Mouse (Mus musculus): ENCODE measurements around the gene Serpinb9c.

Serpinb9c gene

GRCm38 (mm10) chr13:33159642-33160041 lies at the start of gene Serpinb9c:
Gene Serpinb9c, minus strand, starts transcription at chr13:33159742.
- no peak for DNase-seq (ENCODE audit: inconsistent age in 2 of 2, low spot score in 1 of 2)

GRCm38 (mm10) chr13:33199740-33200139 lies 40.2 kb upstream of the Serpinb9c start:
- peak in 1 of 2 experiments; percentile 54 for DNase-seq (ENCODE audit: inconsistent age in 2 of 2, low spot score in 1 of 2)

GRCm38 (mm10) chr13:33192659-33193058 lies 33.1 kb upstream of the Serpinb9c start, which contains the start of gene Serpinb9d:
Gene Serpinb9d, plus strand, starts transcription at chr13:33192959.
- no peak for DNase-seq (ENCODE audit: inconsistent age in 2 of 2, low spot score in 1 of 2)

GRCm38 (mm10) chr13:33190486-33190885 lies 30.9 kb upstream of the Serpinb9c start:
- peak; percentile 19 to 72 for DNase-seq (ENCODE audit: inconsistent age in 2 of 2, low spot score in 1 of 2)

- peak; percentile 51 to 81 for DNase-seq (ENCODE audit: inconsistent age in 2 of 2, low spot score in 1 of 2)
These were observed 18.1 kb downstream of the Serpinb9c start for GRCm38 (mm10) chr13:33141435-33141834.

- DNase-seq (ENCODE audit: inconsistent age in 2 of 2, low spot score in 1 of 2), result no peak
These were observed 21.8 kb downstream of the Serpinb9c start for GRCm38 (mm10) chr13:33137717-33138116.

GRCm38 (mm10) chr13:33113054-33113453 lies 46.5 kb downstream of the Serpinb9c start:
- no peak for DNase-seq (ENCODE audit: inconsistent age in 2 of 2, low spot score in 1 of 2)

- peak in 1 of 2 experiments; percentile 57 for DNase-seq (ENCODE audit: inconsistent age in 2 of 2, low spot score in 1 of 2)
These were observed 53.9 kb downstream of the Serpinb9c start for GRCm38 (mm10) chr13:33105626-33106025.

All from adrenal gland, adult (tissue).